Mouse (Mus musculus): ENCODE results near the gene Gm8882. TPM values are rescaled to one million over a fixed set of nuclear protein-coding genes. Genes with fewer than 3 reads are reported as not detected.
"Not testable (repeated sequence)": the region's sequence is repeated elsewhere in the genome, so short reads cannot be mapped to it uniquely, and the experiment has no call there.

The Gm8882 gene
- polyA plus RNA-seq (2016; fragmentation: Nextera tagmentation; extraction: Ambion mirVana) = not detected in 2 replicates

DNA sequence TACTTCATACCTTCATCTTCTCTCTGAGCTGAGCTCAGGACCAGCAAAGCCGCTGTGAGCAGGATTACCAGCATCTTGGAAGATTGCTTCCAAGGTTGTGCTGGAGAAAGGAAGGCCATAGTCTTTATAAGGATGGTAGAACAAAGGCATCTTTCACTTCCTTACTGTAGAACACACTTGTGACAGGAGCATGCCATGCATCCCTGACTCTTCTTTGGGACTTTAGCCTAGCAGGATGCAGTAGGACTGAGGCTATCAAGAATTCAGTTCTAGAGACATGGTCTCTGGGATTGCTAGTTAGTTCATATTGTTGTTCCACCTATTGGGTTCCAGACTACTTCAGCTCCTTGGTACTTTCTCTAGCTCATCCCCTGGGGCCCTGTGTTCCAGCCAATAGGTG, at the start of gene Gm8882:
Gene Gm8882, minus strand, starts transcription at position 101 of the 400 bp plus-strand sequence.
- WGBS = 76% methylated on average over 1 of the region's 1 CpGs
- H3K27ac ChIP-seq; H3K9ac ChIP-seq; ATAC-seq (ENCODE audit: low FRiP score, low read depth); H3K4me3 ChIP-seq; H3K9me3 ChIP-seq; H3K36me3 ChIP-seq; H3K27me3 ChIP-seq (replicated peaks); H3K4me2 ChIP-seq (replicated peaks); H3K4me1 ChIP-seq: not testable (repeated sequence)

DNA sequence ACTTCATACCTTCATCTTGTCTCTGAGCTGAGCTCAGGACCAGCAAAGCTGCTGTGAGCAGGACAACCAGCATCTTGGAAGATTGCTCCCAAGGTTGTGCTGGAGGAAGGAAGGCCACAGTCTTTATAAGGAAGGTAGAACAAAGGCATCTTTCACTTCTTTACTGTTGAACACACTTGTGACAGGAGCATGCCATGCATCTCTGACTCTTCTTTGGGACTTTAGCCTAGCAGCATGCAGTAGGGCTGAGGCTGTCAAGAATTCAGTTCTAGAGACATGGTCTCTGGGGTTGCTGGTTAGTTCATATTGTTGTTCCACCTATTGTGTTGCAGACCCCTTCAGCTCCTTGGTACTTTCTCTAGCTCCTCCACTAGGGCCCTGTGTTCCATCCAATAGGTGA, 49.3 kb downstream of the Gm8882 start, which contains the start of gene Prpmp5:
Gene Prpmp5, minus strand, starts transcription at position 101 of the 400 bp plus-strand sequence.
- not testable (repeated sequence) for H3K27ac ChIP-seq; H3K36me3 ChIP-seq; H3K9me3 ChIP-seq; H3K4me2 ChIP-seq (replicated peaks); H3K4me1 ChIP-seq; H3K27me3 ChIP-seq (replicated peaks); H3K9ac ChIP-seq; H3K4me3 ChIP-seq; ATAC-seq (ENCODE audit: low FRiP score, low read depth)

Other genes with a start within 250 kb of the Gm8882 start
- gene Prb1, start 153.6 kb downstream of the Gm8882 start, polyA plus RNA-seq (2016; fragmentation: Nextera tagmentation; extraction: Ambion mirVana) = not detected in 2 replicates
- gene Prpmp5, start 49.4 kb downstream of the Gm8882 start, polyA plus RNA-seq (2016; fragmentation: Nextera tagmentation; extraction: Ambion mirVana) = not detected in 2 replicates
- gene Prh1, start 205.7 kb upstream of the Gm8882 start, polyA plus RNA-seq (2016; fragmentation: Nextera tagmentation; extraction: Ambion mirVana) = not detected in 2 replicates
- not detected in 2 replicates for gene Prp2, start 231.8 kb upstream of the Gm8882 start, polyA plus RNA-seq (2016; fragmentation: Nextera tagmentation; extraction: Ambion mirVana)